ENCODE assay signal across 8 mouse cellular contexts in genomic region chr7:59228866-59229182, GRCm38 (mm10). TPM values are rescaled to one million over a fixed set of nuclear protein-coding genes. Genes with fewer than 3 reads are reported as not detected.
DNase-seq lines count a peak whose midpoint lies in the region; ATAC-seq and TF ChIP-seq lines count a peak whose summit lies in the region.

No protein-coding gene starts in this region.

- H3K4me2 ChIP-seq in lung, embryonic 14.5 days, result peak overlapping the region; percentile 77
- H3K4me2 ChIP-seq in embryonic facial prominence, embryonic 14.5 days (ENCODE audit: low read depth, low read length), result peak overlapping the region; percentile 71

- no peak for DNase-seq in lung, embryonic 14.5 days
- no peak for DNase-seq in lung, postnatal 4 days
- DNase-seq in embryonic facial prominence, embryonic 14.5 days (ENCODE audit: low spot score), result no peak
- peak; percentile 85 for DNase-seq in limb, embryonic 10.5 days (ENCODE audit: low spot score)
- DNase-seq in left cerebral cortex, postnatal 14 days (ENCODE audit: low spot score in 2 of 2), result no peak
- no peak for DNase-seq in layer of hippocampus, adult 9-11 months
- no peak for DNase-seq in ovary, postnatal 14 days (ENCODE audit: low spot score)

- no peaks in the 10 kb centered on the region for H3K9me3 ChIP-seq in lung, embryonic 14.5 days (ENCODE audit: low read depth, low read length)
- no peaks in the 10 kb centered on the region for H3K9me3 ChIP-seq in embryonic facial prominence, embryonic 14.5 days (ENCODE audit: control insufficient read depth, low read length)
- no peaks in the 10 kb centered on the region for H3K9me3 ChIP-seq in limb, embryonic 10.5 days (replicated peaks)

- no peaks in the 10 kb centered on the region for H3K36me3 ChIP-seq in lung, embryonic 14.5 days (ENCODE audit: insufficient read depth)
- H3K36me3 ChIP-seq in embryonic facial prominence, embryonic 14.5 days (ENCODE audit: control insufficient read depth, insufficient read depth, low read length), result no peaks in the 10 kb centered on the region
- no peaks in the 10 kb centered on the region for H3K36me3 ChIP-seq in limb, embryonic 10.5 days

- peak overlapping the region; percentile 98 for H3K27ac ChIP-seq in lung, embryonic 14.5 days (ENCODE audit: low read depth)
- H3K27ac ChIP-seq in embryonic facial prominence, embryonic 14.5 days (replicated peaks; ENCODE audit: low read depth, low read length), result peak overlapping the region; percentile 98
- H3K27ac ChIP-seq in limb, embryonic 10.5 days, result peak overlapping the region; percentile 97

- TF ChIP-seq CTCF in lung, embryonic 14.5 days (IDR thresholded peaks at IDR 0.05; ENCODE audit: low read depth), result peak; percentile 53

- H3K4me3 ChIP-seq in lung, embryonic 14.5 days (ENCODE audit: low read depth, low read length), result peak overlapping the region; percentile 92
- peak overlapping the region; percentile 95 for H3K4me3 ChIP-seq in embryonic facial prominence, embryonic 14.5 days (ENCODE audit: low read depth, low read length)
- peak overlapping the region; percentile 94 for H3K4me3 ChIP-seq in limb, embryonic 10.5 days

- peak; percentile 77 for ATAC-seq in lung, embryonic 14.5 days (ENCODE audit: insufficient read depth)
- peak; percentile 77 for ATAC-seq in embryonic facial prominence, embryonic 14.5 days (ENCODE audit: low read depth)
- peak; percentile 64 for ATAC-seq in neutrophil, adult 5-6 weeks (ENCODE audit: extremely low read depth, insufficient number of reproducible peaks, low FRiP score, poor library complexity, severe bottlenecking)

- WGBS in lung, embryonic 14.5 days, result under 1% methylated on average over 39 of the region's 39 CpGs
- under 1% methylated on average over 25 of the region's 39 CpGs for WGBS in embryonic facial prominence, embryonic 14.5 days
- WGBS in limb, embryonic 10.5 days, result under 1% methylated on average over 39 of the region's 39 CpGs

- no peaks in the 10 kb centered on the region for H3K27me3 ChIP-seq in lung, embryonic 14.5 days (ENCODE audit: insufficient read depth, low read length)
- H3K27me3 ChIP-seq in embryonic facial prominence, embryonic 14.5 days (replicated peaks; ENCODE audit: control insufficient read depth, insufficient read depth, low read length), result no peaks in the 10 kb centered on the region
- H3K27me3 ChIP-seq in limb, embryonic 10.5 days (ENCODE audit: low read depth, poor library complexity, severe bottlenecking), result no peaks in the 10 kb centered on the region

- H3K9ac ChIP-seq in lung, embryonic 14.5 days, result peak overlapping the region; percentile 97
- peak overlapping the region; percentile 97 for H3K9ac ChIP-seq in embryonic facial prominence, embryonic 14.5 days (ENCODE audit: low read depth, low read length)

- H3K4me1 ChIP-seq in lung, embryonic 14.5 days (ENCODE audit: insufficient read depth), result no peaks in the 10 kb centered on the region
- peaks cover 11% of the 10 kb centered on the region; the same call in 1 of the 2 replicates for H3K4me1 ChIP-seq in embryonic facial prominence, embryonic 14.5 days (ENCODE audit: control insufficient read depth, insufficient read depth, low read length)
- H3K4me1 ChIP-seq in limb, embryonic 10.5 days, result peaks cover 3% of the 10 kb centered on the region; the same call in 1 of the 2 replicates

- intact Hi-C loops in left cerebral cortex, postnatal 14 days (cut with DNase I), result no loop called here

RNA-seq across cellular contexts. Expression of gene Ube3a, which starts 0.3 kb away (rescaled TPM):
- polyA plus RNA-seq in lung, embryonic 14.5 days (2014; fragmentation: Nextera tagmentation; extraction: Ambion mirVana), result 118 and 123 TPM in 2 replicates
- 136 and 144 TPM in 2 replicates for polyA plus RNA-seq in embryonic facial prominence, embryonic 14.5 days (2014; fragmentation: Nextera tagmentation; extraction: Ambion mirVana)
- polyA plus RNA-seq in limb, embryonic 10.5 days (2016; fragmentation: Nextera tagmentation; extraction: Ambion mirVana), result 97.4 and 105 TPM in 2 replicates
- 103 and 104 TPM in 2 replicates for total RNA-seq in neutrophil, adult 5-6 weeks (2017)
- 100 to 1,000 TPM; 118 to 132 TPM for total RNA-seq in left cerebral cortex, postnatal 14 days (2021)
